Mouse (Mus musculus): Measurements from ENCODE around the gene Mettl25. TPM values are rescaled to one million over a fixed set of nuclear protein-coding genes. Genes with fewer than 3 reads are reported as not detected.

The Mettl25 gene
- polyA plus RNA-seq, 1 experiment from 2014 or later = 16.5 TPM

DNA sequence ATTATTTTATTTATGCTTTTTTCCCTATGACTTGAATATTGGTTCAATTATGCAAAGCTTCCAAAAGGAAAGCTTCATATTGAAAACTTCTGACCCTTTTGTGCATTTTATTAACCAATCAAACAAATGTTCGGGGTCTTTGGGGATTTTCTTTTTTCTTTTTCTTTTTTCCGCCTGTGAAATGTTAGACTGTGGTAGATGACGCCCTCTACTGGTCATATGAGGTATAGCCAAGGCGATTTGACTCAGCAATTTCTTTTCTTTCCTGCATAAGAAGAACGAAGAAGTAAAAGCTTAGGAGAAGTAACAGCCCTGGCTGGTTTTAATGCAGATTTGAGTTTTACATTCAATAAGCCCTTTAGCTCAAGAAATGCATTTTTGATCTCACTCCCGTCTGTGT, 126.3 kb downstream of the Mettl25 start:
- H3K27me3 ChIP-seq (ENCODE audit: control insufficient read depth, insufficient read depth, low read length) = no peaks in the 10 kb centered on the region
- 11% methylated on average over 6 of the region's 6 CpGs for WGBS
- H3K9ac ChIP-seq (ENCODE audit: low read length) = no peak overlapping the region
- no peak overlapping the region for H3K27ac ChIP-seq (ENCODE audit: low read depth, low read length)
- ATAC-seq (ENCODE audit: insufficient read depth, low FRiP score, low TSS enrichment) (no peak), DNase-seq (ENCODE audit: low spot score) (peak; percentile 52)
- H3K36me3 ChIP-seq (ENCODE audit: control insufficient read depth, insufficient read depth, low read length) = no peaks in the 10 kb centered on the region
- H3K4me1 ChIP-seq (ENCODE audit: control insufficient read depth, insufficient read depth, low read length) = no peaks in the 10 kb centered on the region
- no peak overlapping the region for H3K4me3 ChIP-seq (ENCODE audit: low read depth, low read length)
- H3K4me2 ChIP-seq (ENCODE audit: low read depth) = no peak overlapping the region
- no peaks in the 10 kb centered on the region for H3K9me3 ChIP-seq (ENCODE audit: control insufficient read depth, low read length)

DNA sequence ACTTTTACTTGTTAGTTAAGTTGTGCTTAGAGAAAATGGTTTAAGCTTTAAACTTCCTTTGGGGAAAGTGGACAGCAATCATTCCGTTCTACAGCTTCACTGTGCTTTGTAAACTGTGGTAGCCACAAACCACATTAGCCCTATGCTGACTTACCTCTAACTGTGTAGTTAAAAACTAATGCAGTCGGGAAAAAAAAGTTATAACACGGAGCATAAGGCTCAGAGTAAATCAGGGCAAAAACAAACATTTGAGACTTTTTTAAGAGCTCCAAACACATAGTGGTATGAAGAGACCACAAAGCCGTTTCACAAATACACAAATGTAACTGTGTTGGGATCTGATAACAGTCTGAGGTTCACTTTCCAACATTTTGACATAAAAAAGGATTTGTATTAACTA, 126.8 kb downstream of the Mettl25 start:
- Histone ChIP-seq H3K36me3 (ENCODE audit: control insufficient read depth, insufficient read depth, low read length) (no peaks in the 10 kb centered on the region), H3K4me1 (ENCODE audit: control insufficient read depth, insufficient read depth, low read length) (no peaks in the 10 kb centered on the region), H3K4me3 (ENCODE audit: low read depth, low read length) (no peak overlapping the region), H3K4me2 (ENCODE audit: low read depth) (no peak overlapping the region), H3K27ac (ENCODE audit: low read depth, low read length) (no peak overlapping the region), H3K9me3 (ENCODE audit: control insufficient read depth, low read length) (no peaks in the 10 kb centered on the region), H3K9ac (ENCODE audit: low read length) (no peak overlapping the region), H3K27me3 (ENCODE audit: control insufficient read depth, insufficient read depth, low read length) (no peaks in the 10 kb centered on the region)
- WGBS = 78% methylated on average over 4 of the region's 4 CpGs
- ATAC-seq (ENCODE audit: insufficient read depth, low FRiP score, low TSS enrichment) = no peak
- DNase-seq (ENCODE audit: low spot score) = no peak

DNA sequence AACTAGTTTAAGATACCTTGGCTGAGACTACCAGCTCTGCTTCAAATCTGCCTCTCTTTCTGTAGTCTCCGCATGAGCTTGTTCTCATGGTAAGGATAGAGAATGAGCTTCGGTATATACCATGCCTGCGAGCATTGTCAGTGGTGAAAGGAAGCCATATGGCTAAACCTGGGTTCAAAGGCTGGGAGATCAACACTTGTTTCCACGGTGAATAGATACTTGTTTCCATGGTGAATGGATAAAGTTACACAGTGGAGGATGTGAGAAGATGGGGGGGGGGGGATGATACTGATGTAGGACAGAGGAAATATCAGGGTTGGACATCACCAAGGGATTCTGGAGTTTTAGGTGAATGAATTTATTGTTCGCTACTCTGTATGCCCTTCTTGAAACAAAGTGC, 128.0 kb downstream of the Mettl25 start:
- 51% methylated on average over 5 of the region's 5 CpGs for WGBS

More for the DNA sequence above, 128.0 kb downstream of the Mettl25 start:
- Histone ChIP-seq H3K4me3 (ENCODE audit: low read depth, low read length) (no peak overlapping the region), H3K4me2 (ENCODE audit: low read depth) (no peak overlapping the region), H3K4me1 (ENCODE audit: control insufficient read depth, insufficient read depth, low read length) (no peaks in the 10 kb centered on the region), H3K36me3 (ENCODE audit: control insufficient read depth, insufficient read depth, low read length) (no peaks in the 10 kb centered on the region), H3K9me3 (ENCODE audit: control insufficient read depth, low read length) (no peaks in the 10 kb centered on the region), H3K9ac (ENCODE audit: low read length) (no peak overlapping the region), H3K27me3 (ENCODE audit: control insufficient read depth, insufficient read depth, low read length) (no peaks in the 10 kb centered on the region), H3K27ac (ENCODE audit: low read depth, low read length) (no peak overlapping the region)
- DNase-seq (ENCODE audit: low spot score) = no peak
- peak; percentile 65; the same call in 1 of the 2 replicates for ATAC-seq (ENCODE audit: insufficient read depth, low FRiP score, low TSS enrichment)

Other genes starting within 250 kb of the Mettl25 start
- 47.5 and 48.6 TPM in 2 replicates for gene Ccdc59, start 313 bp downstream of the Mettl25 start, polyA plus RNA-seq (2014; fragmentation: Nextera tagmentation; extraction: Ambion mirVana)

Measured in neural tube, embryonic 11.5 days (tissue).